Mouse (Mus musculus): Measurements from ENCODE around the gene Rbp2. TPM values are rescaled to one million over a fixed set of nuclear protein-coding genes. Genes with fewer than 3 reads are reported as not detected.

The Rbp2 gene
- polyA plus RNA-seq, 1 experiment from 2014 or later = 197 TPM

DNA sequence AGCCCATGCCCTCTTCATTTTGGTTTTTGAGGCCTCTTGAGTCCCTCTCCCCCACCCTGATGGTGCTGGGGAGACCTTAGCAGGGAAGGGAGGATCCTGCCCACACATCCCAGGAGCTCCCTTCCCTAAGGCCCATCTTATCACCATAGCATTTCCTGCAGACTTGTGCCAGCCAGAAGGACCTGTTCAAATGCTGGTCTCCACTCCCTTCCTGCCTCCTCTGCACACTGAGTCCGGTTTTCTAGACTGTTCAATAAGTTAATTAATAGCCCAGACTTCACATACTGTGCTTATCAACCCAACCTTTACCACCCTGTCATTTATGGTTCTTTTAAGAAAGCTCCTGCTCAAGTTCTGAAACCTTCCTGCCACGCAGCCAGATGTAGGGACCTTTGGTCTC is 19.2 kb upstream of the Rbp2 start:
- Histone ChIP-seq H3K9ac (ENCODE audit: low read length) (no peak overlapping the region), H3K4me3 (ENCODE audit: low read depth, low read length) (no peak overlapping the region), H3K4me1 (replicated peaks; ENCODE audit: control insufficient read depth, insufficient read depth) (no peaks in the 10 kb centered on the region), H3K9me3 (ENCODE audit: control insufficient read depth, low read length) (no peaks in the 10 kb centered on the region), H3K36me3 (ENCODE audit: control insufficient read depth, insufficient read depth, low read length) (no peaks in the 10 kb centered on the region), H3K27ac (replicated peaks) (0 out of 2 replicates have a peak overlapping the region, but pooled peaks have one; percentile 4), H3K27me3 (ENCODE audit: control insufficient read depth, insufficient read depth, low read length) (no peaks in the 10 kb centered on the region), H3K4me2 (replicated peaks; ENCODE audit: low read depth) (no peak overlapping the region)
- no peak for TF ChIP-seq EP300 (optimal IDR thresholded peaks at IDR 0.05)
- TF ChIP-seq CTCF (IDR thresholded peaks at IDR 0.05; ENCODE audit: low read depth) = no peak
- ATAC-seq (ENCODE audit: low FRiP score, low TSS enrichment) (peak; percentile 82), DNase-seq (ENCODE audit: low spot score) (no peak)
- WGBS = 51% methylated on average over 2 of the region's 2 CpGs

DNA sequence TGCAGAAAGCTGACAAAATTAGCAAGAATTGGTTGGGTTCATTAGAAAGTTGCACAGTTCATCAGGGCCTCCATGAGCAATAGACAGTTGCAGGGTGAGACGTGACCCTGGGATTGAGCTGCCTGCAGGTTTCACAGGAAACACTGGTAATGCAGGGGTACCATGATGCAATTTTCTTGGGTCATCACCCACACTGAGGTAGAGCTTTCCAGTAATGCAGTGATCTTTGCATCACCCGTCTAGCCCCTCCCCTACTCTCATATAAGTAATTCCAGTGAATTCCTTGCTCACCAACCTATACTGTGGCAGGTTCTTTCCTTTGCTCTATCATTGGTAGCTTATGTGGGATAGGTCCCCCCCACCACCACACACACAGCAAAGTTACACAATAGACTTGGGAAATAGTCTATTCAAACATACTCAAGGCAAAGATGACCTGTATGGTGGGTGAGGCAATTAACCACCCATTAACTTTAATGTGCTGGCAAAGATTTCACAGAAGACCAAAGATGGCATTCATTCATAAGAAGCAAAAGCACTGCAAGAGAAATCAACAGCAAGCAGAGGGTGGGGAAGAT is 5.7 kb upstream of the Rbp2 start:
- WGBS = 87% methylated on average over 2 of the region's 2 CpGs
- ATAC-seq (ENCODE audit: low FRiP score, low TSS enrichment) = no peak

DNA sequence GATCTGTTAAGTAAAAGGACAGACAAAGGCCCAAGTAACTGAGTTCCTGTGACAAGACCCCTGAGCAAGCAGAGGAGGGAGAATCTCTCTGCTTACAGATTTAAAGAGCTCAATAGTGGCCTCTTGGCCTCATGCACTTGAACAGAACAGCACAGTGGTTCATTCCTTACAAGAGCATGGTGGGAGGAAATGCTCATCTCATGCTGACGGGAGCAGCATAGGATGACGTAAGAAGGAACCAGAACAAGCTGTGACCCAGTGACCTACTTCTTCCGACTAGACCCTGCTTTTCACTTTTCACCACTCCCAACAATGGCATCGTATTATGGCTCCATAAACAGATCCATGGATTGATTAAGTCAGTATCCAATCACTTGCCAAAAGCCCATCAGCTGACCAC is 3.7 kb upstream of the Rbp2 start:
- 58% methylated on average over 4 of the region's 4 CpGs for WGBS
- DNase-seq (ENCODE audit: low spot score) (no peak), ATAC-seq (ENCODE audit: low FRiP score, low TSS enrichment) (no peak)
- Histone ChIP-seq H3K4me2 (replicated peaks; ENCODE audit: low read depth) (no peak overlapping the region), H3K9me3 (ENCODE audit: control insufficient read depth, low read length) (no peaks in the 10 kb centered on the region), H3K27ac (replicated peaks) (no peak overlapping the region), H3K9ac (ENCODE audit: low read length) (no peak overlapping the region), H3K4me1 (replicated peaks; ENCODE audit: control insufficient read depth, insufficient read depth) (no peaks in the 10 kb centered on the region), H3K27me3 (ENCODE audit: control insufficient read depth, insufficient read depth, low read length) (no peaks in the 10 kb centered on the region), H3K36me3 (ENCODE audit: control insufficient read depth, insufficient read depth, low read length) (no peaks in the 10 kb centered on the region), H3K4me3 (ENCODE audit: low read depth, low read length) (no peak overlapping the region)
- TF ChIP-seq CTCF (IDR thresholded peaks at IDR 0.05; ENCODE audit: low read depth) = no peak
- TF ChIP-seq EP300 (optimal IDR thresholded peaks at IDR 0.05) = no peak

More for the DNA sequence above, 5.7 kb upstream of the Rbp2 start:
- no peak overlapping the region for H3K27ac ChIP-seq (replicated peaks)
- DNase-seq (ENCODE audit: low spot score) = no peak
- H3K9ac ChIP-seq (ENCODE audit: low read length) = no peak overlapping the region
- H3K4me3 ChIP-seq (ENCODE audit: low read depth, low read length) = no peak overlapping the region
- no peaks in the 10 kb centered on the region for H3K4me1 ChIP-seq (replicated peaks; ENCODE audit: control insufficient read depth, insufficient read depth)
- no peaks in the 10 kb centered on the region for H3K27me3 ChIP-seq (ENCODE audit: control insufficient read depth, insufficient read depth, low read length)
- no peak for TF ChIP-seq CTCF (IDR thresholded peaks at IDR 0.05; ENCODE audit: low read depth)
- no peak for TF ChIP-seq EP300 (optimal IDR thresholded peaks at IDR 0.05)
- H3K36me3 ChIP-seq (ENCODE audit: control insufficient read depth, insufficient read depth, low read length) = no peaks in the 10 kb centered on the region
- H3K9me3 ChIP-seq (ENCODE audit: control insufficient read depth, low read length) = no peaks in the 10 kb centered on the region
- H3K4me2 ChIP-seq (replicated peaks; ENCODE audit: low read depth) = no peak overlapping the region

DNA sequence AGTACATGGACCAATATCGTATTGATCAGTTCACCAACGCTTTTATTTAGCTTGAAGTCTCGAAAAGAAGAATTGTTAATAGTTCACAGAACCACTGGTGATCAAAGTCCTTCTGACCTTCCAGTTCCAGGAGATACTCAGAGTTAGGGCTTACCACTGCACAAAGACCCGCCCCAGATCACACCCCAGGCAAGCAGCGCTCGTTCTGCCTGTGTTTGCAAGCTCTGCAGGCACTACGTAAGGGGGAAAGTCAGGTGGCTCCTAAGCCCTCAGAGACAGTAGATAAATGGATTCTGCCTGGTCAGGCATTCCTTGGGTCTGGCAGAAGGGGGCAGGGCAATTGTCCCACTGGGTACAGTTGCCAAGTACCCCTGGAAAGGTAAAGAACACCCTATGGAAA is 895 bp upstream of the Rbp2 start:
- WGBS = 67% methylated on average over 7 of the region's 7 CpGs
- Histone ChIP-seq H3K9ac (ENCODE audit: low read length) (no peak overlapping the region), H3K4me3 (ENCODE audit: low read depth, low read length) (no peak overlapping the region), H3K4me2 (replicated peaks; ENCODE audit: low read depth) (no peak overlapping the region), H3K27me3 (ENCODE audit: control insufficient read depth, insufficient read depth, low read length) (no peaks in the 10 kb centered on the region), H3K9me3 (ENCODE audit: control insufficient read depth, low read length) (no peaks in the 10 kb centered on the region), H3K4me1 (replicated peaks; ENCODE audit: control insufficient read depth, insufficient read depth) (no peaks in the 10 kb centered on the region), H3K36me3 (ENCODE audit: control insufficient read depth, insufficient read depth, low read length) (no peaks in the 10 kb centered on the region), H3K27ac (replicated peaks) (peak overlapping the region; percentile 49; the same call in 1 of the 2 replicates)
- ATAC-seq (ENCODE audit: low FRiP score, low TSS enrichment) = no peak
- DNase-seq (ENCODE audit: low spot score) = no peak
- TF ChIP-seq EP300 (optimal IDR thresholded peaks at IDR 0.05) = no peak
- no peak for TF ChIP-seq CTCF (IDR thresholded peaks at IDR 0.05; ENCODE audit: low read depth)

DNA sequence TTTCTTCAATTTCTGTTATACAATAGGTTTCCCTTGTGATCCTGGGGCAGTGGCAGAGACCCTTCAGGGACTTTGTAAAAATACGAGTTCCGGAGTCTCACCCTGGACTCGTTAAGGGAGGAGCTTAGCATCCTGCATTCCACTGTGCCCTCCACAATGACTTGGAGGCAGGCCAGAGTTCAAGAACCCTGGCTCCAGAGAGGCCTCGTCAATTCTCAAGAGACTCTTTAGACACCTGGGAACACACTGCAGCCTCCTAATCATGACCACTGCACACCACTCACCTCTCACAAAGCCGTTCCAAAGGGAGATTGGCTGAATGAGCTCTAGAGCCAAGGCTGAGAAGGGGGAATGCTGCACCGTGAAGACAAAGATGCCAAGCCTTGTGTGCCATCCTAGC is 1.4 kb downstream of the Rbp2 start:
- no peak overlapping the region for H3K4me3 ChIP-seq (ENCODE audit: low read depth, low read length)
- no peak for ATAC-seq (ENCODE audit: low FRiP score, low TSS enrichment)
- no peak overlapping the region for H3K4me2 ChIP-seq (replicated peaks; ENCODE audit: low read depth)
- no peaks in the 10 kb centered on the region for H3K36me3 ChIP-seq (ENCODE audit: control insufficient read depth, insufficient read depth, low read length)
- no peaks in the 10 kb centered on the region for H3K9me3 ChIP-seq (ENCODE audit: control insufficient read depth, low read length)
- H3K27me3 ChIP-seq (ENCODE audit: control insufficient read depth, insufficient read depth, low read length) = no peaks in the 10 kb centered on the region
- no peak for DNase-seq (ENCODE audit: low spot score)
- no peak overlapping the region for H3K9ac ChIP-seq (ENCODE audit: low read length)
- no peak for TF ChIP-seq EP300 (optimal IDR thresholded peaks at IDR 0.05)
- 58% methylated on average over 6 of the region's 6 CpGs for WGBS
- H3K4me1 ChIP-seq (replicated peaks; ENCODE audit: control insufficient read depth, insufficient read depth) = no peaks in the 10 kb centered on the region
- no peak overlapping the region; the same call in 1 of the 2 replicates for H3K27ac ChIP-seq (replicated peaks)

DNA sequence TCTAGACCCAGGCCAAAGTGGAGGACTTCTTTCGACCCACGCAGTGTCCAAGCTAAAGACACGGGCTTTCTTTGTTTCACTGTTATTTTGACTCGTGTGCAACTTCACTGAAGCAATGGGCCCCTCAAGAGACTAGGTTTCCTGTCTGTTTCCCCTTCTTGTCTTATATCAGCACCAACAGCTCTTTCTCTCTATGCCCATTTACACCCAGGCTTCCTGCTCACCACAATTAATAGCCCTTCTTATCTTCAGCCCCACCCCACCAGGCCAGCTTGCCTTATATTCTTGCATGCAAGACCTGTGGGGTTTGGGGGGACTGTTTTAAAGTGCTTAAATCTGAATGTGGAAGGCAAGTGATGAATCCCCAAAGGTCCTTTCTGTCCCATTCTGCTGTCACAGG is 3.6 kb downstream of the Rbp2 start:
- no peak for ATAC-seq (ENCODE audit: low FRiP score, low TSS enrichment)
- H3K4me2 ChIP-seq (replicated peaks; ENCODE audit: low read depth) = no peak overlapping the region
- 66% methylated on average over 4 of the region's 4 CpGs for WGBS

More for the DNA sequence above, 3.6 kb downstream of the Rbp2 start:
- H3K4me1 ChIP-seq (replicated peaks; ENCODE audit: control insufficient read depth, insufficient read depth) = no peaks in the 10 kb centered on the region
- DNase-seq (ENCODE audit: low spot score) = peak; percentile 57
- no peak overlapping the region for H3K4me3 ChIP-seq (ENCODE audit: low read depth, low read length)
- no peaks in the 10 kb centered on the region for H3K36me3 ChIP-seq (ENCODE audit: control insufficient read depth, insufficient read depth, low read length)
- no peaks in the 10 kb centered on the region for H3K27me3 ChIP-seq (ENCODE audit: control insufficient read depth, insufficient read depth, low read length)
- no peak overlapping the region; the same call in 1 of the 2 replicates for H3K27ac ChIP-seq (replicated peaks)
- TF ChIP-seq CTCF (IDR thresholded peaks at IDR 0.05; ENCODE audit: low read depth) (no peak), EP300 (optimal IDR thresholded peaks at IDR 0.05) (no peak)
- H3K9ac ChIP-seq (ENCODE audit: low read length) = no peak overlapping the region
- H3K9me3 ChIP-seq (ENCODE audit: control insufficient read depth, low read length) = no peaks in the 10 kb centered on the region
